Mouse (Mus musculus): Measurements from ENCODE around the gene 1700001C19Rik. TPM values are rescaled to one million over a fixed set of nuclear protein-coding genes. Genes with fewer than 3 reads are reported as not detected.

Gene 1700001C19Rik
- polyA plus RNA-seq, 1 experiment from 2014 or later = 0.33 TPM

DNA sequence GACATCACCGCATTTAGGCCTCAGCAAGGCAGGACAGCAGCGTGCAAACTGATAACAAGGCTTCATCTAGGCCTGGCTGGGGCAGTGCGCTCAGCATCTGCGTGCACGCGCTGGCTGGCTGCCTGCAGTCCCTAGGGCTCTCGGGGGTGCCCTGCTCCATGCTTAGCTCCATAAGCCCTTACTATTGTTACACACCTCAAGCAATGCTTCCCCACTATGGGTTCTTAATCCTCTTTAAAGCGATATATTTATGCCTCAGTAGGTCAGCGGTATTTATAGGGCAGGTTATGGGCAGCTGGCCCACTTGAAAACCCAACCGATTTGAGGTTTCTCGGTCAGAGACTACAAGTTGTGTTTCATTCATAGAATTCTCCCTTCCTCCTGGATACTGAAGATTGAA, 55.3 kb downstream of the 1700001C19Rik start:
- no peak for DNase-seq (ENCODE audit: low spot score)
- Histone ChIP-seq H3K36me3 (peaks cover 54% of the 10 kb centered on the region), H3K4me3 (no peak overlapping the region), H3K27ac (replicated peaks) (peak overlapping the region; percentile 59; the same call in 1 of the 2 replicates), H3K4me1 (peaks cover 26% of the 10 kb centered on the region), H3K27me3 (ENCODE audit: low read depth, poor library complexity, severe bottlenecking) (no peaks in the 10 kb centered on the region), H3K9me3 (replicated peaks) (peaks cover 10% of the 10 kb centered on the region; the same call in 1 of the 2 replicates)
- 68% methylated on average over 11 of the region's 11 CpGs for whole genome bisulfite sequencing

DNA sequence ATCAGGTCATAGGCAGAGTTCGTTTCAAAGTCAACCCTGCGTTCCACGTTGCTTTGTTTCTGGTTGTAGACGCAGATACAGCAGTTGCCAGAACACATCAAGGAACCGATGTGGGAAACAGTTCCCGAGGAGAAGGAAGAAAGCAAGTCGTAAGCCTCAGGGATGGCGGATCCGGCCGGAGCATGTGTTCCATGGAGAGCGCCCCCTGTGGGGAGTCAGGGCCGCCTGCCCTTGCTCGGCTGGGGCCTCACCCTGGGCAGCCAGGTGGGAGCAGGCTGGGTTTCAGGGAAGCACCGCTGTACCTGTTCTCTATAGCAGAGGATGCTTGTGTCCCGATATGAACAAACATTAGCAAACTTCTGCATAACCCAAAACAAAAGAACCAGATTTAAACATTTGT, 59.0 kb downstream of the 1700001C19Rik start:
- Histone ChIP-seq H3K4me3 (no peak overlapping the region), H3K36me3 (peaks cover 80% of the 10 kb centered on the region), H3K27me3 (ENCODE audit: low read depth, poor library complexity, severe bottlenecking) (no peaks in the 10 kb centered on the region), H3K27ac (replicated peaks) (no peak overlapping the region), H3K9me3 (replicated peaks) (no peaks in the 10 kb centered on the region), H3K4me1 (peaks cover 14% of the 10 kb centered on the region)
- DNase-seq (ENCODE audit: low spot score) = no peak
- 84% methylated on average over 15 of the region's 15 CpGs for WGBS

DNA sequence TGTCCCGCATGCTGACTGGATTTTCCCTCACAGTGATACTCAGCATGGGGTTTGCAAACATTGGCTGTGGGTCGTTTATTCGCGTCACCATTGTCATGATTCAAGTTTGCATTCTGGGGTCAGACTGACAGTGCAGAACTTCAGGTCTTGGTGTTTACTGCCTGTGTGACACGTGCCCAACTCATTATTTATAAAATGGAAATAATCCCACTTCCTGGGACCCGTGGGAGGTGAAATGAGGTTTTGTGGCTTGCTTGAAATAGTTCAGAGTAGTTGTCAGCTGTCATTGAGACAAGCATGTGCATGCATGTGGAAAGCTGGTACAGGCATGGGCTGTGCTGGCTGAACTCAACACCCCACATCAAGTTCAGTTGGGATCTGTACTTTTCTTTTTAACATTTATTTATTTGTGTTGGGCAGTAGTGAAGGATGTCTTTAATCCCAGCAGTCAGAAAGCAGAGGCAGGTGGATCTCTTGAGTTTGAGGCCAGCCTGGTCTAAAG, 60.3 kb downstream of the 1700001C19Rik start:
- Histone ChIP-seq H3K4me3 (no peak overlapping the region), H3K4me1 (peaks cover 10% of the 10 kb centered on the region), H3K9me3 (replicated peaks) (no peaks in the 10 kb centered on the region), H3K27me3 (ENCODE audit: low read depth, poor library complexity, severe bottlenecking) (no peaks in the 10 kb centered on the region), H3K36me3 (peaks cover 92% of the 10 kb centered on the region), H3K27ac (replicated peaks) (no peak overlapping the region)
- DNase-seq (ENCODE audit: low spot score) = no peak
- WGBS = 94% methylated on average over 6 of the region's 6 CpGs

DNA sequence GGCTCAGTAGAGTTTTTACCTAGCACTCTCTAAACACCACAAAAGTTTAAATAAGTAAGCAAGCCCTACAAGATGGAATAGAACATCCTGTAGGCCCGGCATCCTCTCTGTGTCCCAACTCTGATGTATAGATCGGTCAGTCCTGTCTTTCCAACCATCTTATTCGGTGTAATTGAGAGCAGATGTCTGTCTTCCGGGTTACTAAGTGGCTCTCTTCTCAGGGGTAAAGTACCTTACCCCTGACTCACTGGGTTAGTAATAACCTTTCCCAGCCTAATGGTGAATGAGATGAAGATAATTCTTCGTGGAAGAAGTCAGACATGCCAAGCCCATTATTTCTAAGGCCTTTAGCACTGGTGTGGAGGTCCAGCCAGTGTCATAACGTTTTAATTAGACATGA, 63.2 kb downstream of the 1700001C19Rik start:
- Histone ChIP-seq H3K4me1 (peaks cover 25% of the 10 kb centered on the region), H3K27ac (replicated peaks) (no peak overlapping the region), H3K27me3 (ENCODE audit: low read depth, poor library complexity, severe bottlenecking) (no peaks in the 10 kb centered on the region), H3K4me3 (no peak overlapping the region), H3K9me3 (replicated peaks) (no peaks in the 10 kb centered on the region), H3K36me3 (peaks cover 69% of the 10 kb centered on the region)
- WGBS = 89% methylated on average over 6 of the region's 6 CpGs
- DNase-seq (ENCODE audit: low spot score) = no peak

DNA sequence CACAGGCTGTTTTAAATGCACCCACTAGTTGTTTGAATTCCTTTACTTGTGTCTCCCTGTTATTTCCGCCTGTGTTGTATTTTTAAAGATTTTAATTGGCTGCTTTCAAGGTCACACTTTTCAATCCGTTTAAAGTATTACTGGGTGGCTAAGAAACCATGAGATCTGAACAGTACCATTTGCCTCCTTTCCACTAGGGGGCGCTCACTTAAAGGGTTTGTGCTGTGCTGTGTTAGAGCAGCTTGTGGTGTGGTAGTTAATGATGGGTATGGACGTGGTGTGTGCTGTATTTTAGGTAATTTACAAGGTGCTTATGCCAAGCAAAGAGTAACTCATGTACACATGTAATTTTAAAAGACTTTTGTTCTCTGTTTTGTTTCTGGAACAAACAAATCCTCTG, 65.7 kb downstream of the 1700001C19Rik start:
- peak; percentile 65 for DNase-seq (ENCODE audit: low spot score)

DNA sequence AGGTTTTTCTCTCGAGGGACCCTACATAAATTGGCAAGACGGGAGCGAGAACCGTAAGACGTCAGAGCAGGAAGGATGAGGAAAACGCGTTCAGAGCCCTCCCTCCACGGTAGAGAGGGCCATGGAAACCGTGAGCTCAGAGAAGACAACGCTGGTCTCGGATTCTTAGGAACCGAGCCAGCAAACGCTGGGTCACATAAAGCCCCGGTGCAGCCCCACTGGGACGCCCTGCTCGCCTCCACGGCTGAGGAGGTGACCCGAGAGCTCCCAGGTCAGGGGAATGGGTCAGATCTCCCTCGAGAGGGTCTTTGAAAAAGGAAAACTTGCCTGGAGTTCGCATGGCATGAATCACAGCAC, 68.1 kb downstream of the 1700001C19Rik start:
- peaks cover 21% of the 10 kb centered on the region for H3K36me3 ChIP-seq
- WGBS = 2% methylated on average over 20 of the region's 20 CpGs

More for the DNA sequence above, 65.7 kb downstream of the 1700001C19Rik start:
- no peak overlapping the region for H3K27ac ChIP-seq (replicated peaks)
- peaks cover 45% of the 10 kb centered on the region for H3K36me3 ChIP-seq
- no peak overlapping the region for H3K4me3 ChIP-seq
- H3K27me3 ChIP-seq (ENCODE audit: low read depth, poor library complexity, severe bottlenecking) = peaks cover 13% of the 10 kb centered on the region
- H3K9me3 ChIP-seq (replicated peaks) = no peaks in the 10 kb centered on the region
- H3K4me1 ChIP-seq = peaks cover 25% of the 10 kb centered on the region
- WGBS = 16% methylated on average over 4 of the region's 4 CpGs

DNA sequence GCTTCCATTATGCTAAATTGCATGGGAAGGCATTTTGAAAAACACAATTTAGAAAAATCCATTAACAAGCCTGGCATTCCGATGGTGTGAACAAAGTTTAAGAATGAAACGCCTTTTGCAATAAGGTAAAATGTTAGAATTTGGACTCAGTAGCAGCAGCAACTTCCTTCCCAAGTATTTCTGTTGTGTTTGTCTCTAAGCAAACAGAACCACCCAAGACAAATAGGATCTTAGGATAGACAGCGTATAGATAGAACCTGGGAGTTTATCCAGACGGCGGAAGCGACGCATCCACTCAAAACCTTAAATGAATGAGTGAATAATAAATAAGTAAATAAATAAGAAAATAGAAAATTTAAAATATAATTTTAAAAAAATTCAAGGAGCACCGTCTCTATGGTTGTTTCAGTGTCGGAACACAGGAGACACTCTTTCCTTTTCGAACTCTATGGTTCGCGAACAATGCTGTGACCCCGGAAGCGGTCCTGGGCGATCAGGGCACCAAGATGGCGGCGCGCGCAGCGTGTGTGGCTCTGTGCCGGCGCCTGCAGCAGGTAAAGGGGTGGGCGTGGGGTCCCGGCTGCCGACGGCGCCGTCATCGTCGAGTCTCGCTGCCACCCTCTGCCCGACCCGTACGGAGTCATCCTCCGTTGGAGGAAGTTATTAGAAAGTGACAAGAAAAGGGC, 68.6 kb downstream of the 1700001C19Rik start, which contains the start of gene Mrps10:
Gene Mrps10, plus strand, starts transcription at position 487 of the 686 bp plus-strand sequence.
- 4% methylated on average over 35 of the region's 35 CpGs for WGBS
- peak within 1 kb of the TSS; percentile 85 for H3K4me3 ChIP-seq
- peaks cover 16% of the 10 kb centered on the region for H3K36me3 ChIP-seq

More for the DNA sequence above, 68.1 kb downstream of the 1700001C19Rik start:
- no peak for DNase-seq (ENCODE audit: low spot score)
- no peaks in the 10 kb centered on the region for H3K9me3 ChIP-seq (replicated peaks)
- H3K27me3 ChIP-seq (ENCODE audit: low read depth, poor library complexity, severe bottlenecking) = peaks cover 34% of the 10 kb centered on the region
- H3K4me3 ChIP-seq = peak overlapping the region; percentile 85
- peak overlapping the region; percentile 78 for H3K27ac ChIP-seq (replicated peaks)
- H3K4me1 ChIP-seq = peaks cover 25% of the 10 kb centered on the region

More for the DNA sequence above, 68.6 kb downstream of the 1700001C19Rik start, which contains the start of gene Mrps10:
- DNase-seq (ENCODE audit: low spot score) = peak; percentile 89
- Histone ChIP-seq H3K9me3 (replicated peaks) (no peaks in the 10 kb centered on the region), H3K27ac (replicated peaks) (peak within 1 kb of the TSS; percentile 78), H3K4me1 (peaks cover 25% of the 10 kb centered on the region), H3K27me3 (ENCODE audit: low read depth, poor library complexity, severe bottlenecking) (peaks cover 34% of the 10 kb centered on the region)

Other genes starting within 250 kb of the 1700001C19Rik start
- 83.8 and 84.2 TPM in 2 replicates for gene Mrps10, start 68.5 kb downstream of the 1700001C19Rik start, polyA plus RNA-seq (2016; fragmentation: Nextera tagmentation; extraction: Ambion mirVana)
- gene Guca1b, start 52.0 kb downstream of the 1700001C19Rik start, polyA plus RNA-seq (2016; fragmentation: Nextera tagmentation; extraction: Ambion mirVana) = 1.2 and 2.2 TPM in 2 replicates
- 5.2 and 5.8 TPM in 2 replicates for gene Guca1a, start 36.8 kb downstream of the 1700001C19Rik start, polyA plus RNA-seq (2016; fragmentation: Nextera tagmentation; extraction: Ambion mirVana)
- gene AI661453, start 761 bp downstream of the 1700001C19Rik start, polyA plus RNA-seq (2016; fragmentation: Nextera tagmentation; extraction: Ambion mirVana) = 0.15 and 0.20 TPM in 2 replicates
- gene Taf8, start 64.9 kb upstream of the 1700001C19Rik start, polyA plus RNA-seq (2016; fragmentation: Nextera tagmentation; extraction: Ambion mirVana) = 31.4 and 33.8 TPM in 2 replicates
- gene Ccnd3, start 67.7 kb upstream of the 1700001C19Rik start, polyA plus RNA-seq (2016; fragmentation: Nextera tagmentation; extraction: Ambion mirVana) = 270 and 341 TPM in 2 replicates
- gene Bysl, start 174.1 kb upstream of the 1700001C19Rik start, polyA plus RNA-seq (2016; fragmentation: Nextera tagmentation; extraction: Ambion mirVana) = 41.2 and 41.9 TPM in 2 replicates
- 43.2 and 45.9 TPM in 2 replicates for gene Med20, start 174.2 kb upstream of the 1700001C19Rik start, polyA plus RNA-seq (2016; fragmentation: Nextera tagmentation; extraction: Ambion mirVana)
- gene Gm20517, start 174.2 kb upstream of the 1700001C19Rik start, polyA plus RNA-seq (2016; fragmentation: Nextera tagmentation; extraction: Ambion mirVana) = 1.4 and 2.2 TPM in 2 replicates
- gene Usp49, start 193.3 kb upstream of the 1700001C19Rik start, polyA plus RNA-seq (2016; fragmentation: Nextera tagmentation; extraction: Ambion mirVana) = 4.9 and 7.3 TPM in 2 replicates

Data from midbrain, embryonic 10.5 days (tissue).